Mouse (Mus musculus) heart, embryonic 13.5 days (tissue): ENCODE results near the gene St3gal3. TPM values are rescaled to one million over a fixed set of nuclear protein-coding genes. Genes with fewer than 3 reads are reported as not detected.

ENCODE experiments used
- ATAC-seq: fragments of 200-750 bp; cut with Nextera tagmentation; 2 replicates; pipeline ENCODE4 v1.8.0; 2017; ENCODE audit warnings: moderate TSS enrichment; ENCODE audit not compliant: insufficient number of reproducible peaks, low FRiP score, low TSS enrichment; ENCODE audit errors: extremely low read depth
- H3K27ac ChIP-seq: fragments of 300-500 bp; sonication (generic); replicated peaks from 2 replicates; pipeline ENCODE4 v1.5.1; 2015; ENCODE audit warnings: moderate library complexity, mild to moderate bottlenecking, inconsistent platforms
- H3K27me3 ChIP-seq: fragments of 300-500 bp; sonication (generic); replicated peaks from 2 replicates; pipeline ENCODE4 v1.6.1; 2015; ENCODE audit warnings: mild to moderate bottlenecking, inconsistent platforms
- H3K36me3 ChIP-seq: fragments of 300-500 bp; sonication (generic); 2 replicates; pipeline ENCODE4 v1.6.1; 2015; ENCODE audit warnings: mild to moderate bottlenecking, inconsistent platforms
- H3K4me1 ChIP-seq: fragments of 300-500 bp; sonication (generic); 2 replicates; pipeline ENCODE4 v1.6.1; 2015; ENCODE audit warnings: inconsistent platforms
- H3K4me2 ChIP-seq: fragments of 300-500 bp; sonication (generic); 2 replicates; pipeline ENCODE4 v1.6.1; 2015; ENCODE audit warnings: inconsistent platforms, mild to moderate bottlenecking, moderate library complexity
- H3K4me3 ChIP-seq: fragments of 300-500 bp; sonication (generic); 2 replicates; pipeline ENCODE4 v1.5.1; 2015; ENCODE audit warnings: moderate library complexity, mild to moderate bottlenecking, inconsistent platforms
- H3K9ac ChIP-seq: fragments of 300-500 bp; sonication (generic); 2 replicates; pipeline ENCODE4 v1.6.1; 2015; ENCODE audit warnings: inconsistent platforms, mild to moderate bottlenecking, moderate library complexity
- H3K9me3 ChIP-seq: fragments of 300-500 bp; sonication (generic); 2 replicates; pipeline ENCODE4 v1.6.1; 2016; ENCODE audit warnings: inconsistent platforms
- WGBS: fragments of 180-500 bp; shearing (Covaris S2); methylation state at CpG from one replicate; pipeline ENCODE4 v1.1.7; 2015; ENCODE audit warnings: mixed read lengths; 5-methylcytosine and 5-hydroxymethylcytosine counted together
- polyA plus RNA-seq: library from polyadenylated mRNA; unstranded; fragments of >200 nt; fragmentation: Nextera tagmentation; extraction: Ambion mirVana; gene quantifications from 2 replicates; pipeline ENCODE4 v1.2.1, GENCODE M21; 2015

The St3gal3 gene
- polyA plus RNA-seq, 1 experiment from 2014 or later: 7.0 TPM

DNA sequence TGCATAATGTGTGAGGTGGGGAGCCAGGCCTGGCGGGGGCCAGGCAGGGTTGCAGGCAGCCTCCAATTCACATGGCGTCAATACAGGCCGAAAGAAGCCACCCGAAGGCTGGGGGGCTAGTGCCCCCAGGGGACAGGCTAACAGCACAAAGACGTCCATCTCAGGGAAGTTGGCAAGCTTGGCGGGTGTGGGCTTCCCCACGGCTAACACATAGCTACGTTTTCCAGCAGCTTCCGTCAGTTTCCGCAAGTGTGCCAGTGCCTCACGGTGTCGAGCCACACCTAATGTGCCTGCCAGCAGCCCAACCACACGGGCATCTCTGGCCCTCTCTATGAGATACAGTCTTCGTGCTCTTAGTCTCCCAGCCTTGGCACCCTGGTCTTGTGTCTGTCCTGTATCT is 244.7 kb downstream of the St3gal3 start:
- WGBS: 83% methylated on average over 14 of the region's 14 CpGs
- Histone ChIP-seq H3K9me3 (no peaks in the 10 kb centered on the region), H3K4me1 (peaks cover 24% of the 10 kb centered on the region), H3K9ac (no peak overlapping the region), H3K27ac (no peak overlapping the region), H3K4me3 (no peak overlapping the region), H3K27me3 (no peaks in the 10 kb centered on the region), H3K4me2 (no peak overlapping the region), H3K36me3 (peaks cover 39% of the 10 kb centered on the region)
- no peak for ATAC-seq

DNA sequence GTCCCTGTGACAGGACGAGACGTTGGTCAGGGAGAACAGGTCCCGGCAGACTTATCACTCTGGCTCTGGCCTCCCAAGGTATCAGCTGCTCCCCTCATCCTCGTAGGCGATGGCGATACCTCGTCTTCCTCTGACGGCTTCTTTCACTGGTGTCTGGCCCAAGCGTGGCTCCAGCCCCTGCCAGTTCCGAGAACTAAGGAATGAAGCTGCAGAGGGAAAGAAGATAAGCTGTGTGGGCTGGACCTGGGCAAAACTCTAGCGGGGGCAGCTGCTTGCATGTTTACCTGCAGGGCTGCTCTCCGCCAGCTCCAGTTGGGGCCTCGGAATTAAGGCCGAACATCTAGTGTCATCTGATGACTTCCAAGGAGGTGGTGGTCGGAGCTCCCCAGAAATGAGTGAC is 245.2 kb downstream of the St3gal3 start:
- Histone ChIP-seq H3K9me3 (no peaks in the 10 kb centered on the region), H3K27ac (no peak overlapping the region), H3K4me1 (peaks cover 24% of the 10 kb centered on the region), H3K9ac (no peak overlapping the region), H3K27me3 (no peaks in the 10 kb centered on the region), H3K4me2 (no peak overlapping the region), H3K36me3 (peaks cover 39% of the 10 kb centered on the region), H3K4me3 (no peak overlapping the region)
- WGBS: 79% methylated on average over 15 of the region's 15 CpGs
- no peak for ATAC-seq

DNA sequence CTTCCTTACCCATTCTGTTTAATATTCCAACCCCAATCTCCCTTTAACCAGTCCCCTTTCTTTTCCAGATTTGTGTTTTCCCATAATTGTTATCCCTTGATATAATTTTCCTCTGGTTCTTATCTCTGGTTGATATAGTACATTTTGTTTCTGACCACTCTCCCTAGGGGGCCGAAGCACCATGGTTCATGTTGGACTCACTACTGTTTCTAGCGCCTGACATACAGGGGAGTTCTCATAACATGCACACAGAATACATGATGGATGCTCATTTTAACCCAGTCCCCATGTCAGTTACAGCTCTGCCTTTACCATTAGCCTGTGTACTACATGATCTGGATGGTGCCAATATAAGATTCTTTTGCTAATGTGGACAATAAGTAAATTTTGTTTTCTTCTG is 246.8 kb downstream of the St3gal3 start:
- Histone ChIP-seq H3K9ac (peak overlapping the region; percentile 97; the same call in 1 of the 2 replicates), H3K4me3 (peak overlapping the region; percentile 99), H3K9me3 (no peaks in the 10 kb centered on the region), H3K36me3 (peaks cover 37% of the 10 kb centered on the region), H3K4me2 (peak overlapping the region; percentile 87), H3K27ac (no peak overlapping the region), H3K4me1 (peaks cover 33% of the 10 kb centered on the region), H3K27me3 (no peaks in the 10 kb centered on the region)
- no peak for ATAC-seq
- WGBS: 73% methylated on average over 2 of the region's 2 CpGs

DNA sequence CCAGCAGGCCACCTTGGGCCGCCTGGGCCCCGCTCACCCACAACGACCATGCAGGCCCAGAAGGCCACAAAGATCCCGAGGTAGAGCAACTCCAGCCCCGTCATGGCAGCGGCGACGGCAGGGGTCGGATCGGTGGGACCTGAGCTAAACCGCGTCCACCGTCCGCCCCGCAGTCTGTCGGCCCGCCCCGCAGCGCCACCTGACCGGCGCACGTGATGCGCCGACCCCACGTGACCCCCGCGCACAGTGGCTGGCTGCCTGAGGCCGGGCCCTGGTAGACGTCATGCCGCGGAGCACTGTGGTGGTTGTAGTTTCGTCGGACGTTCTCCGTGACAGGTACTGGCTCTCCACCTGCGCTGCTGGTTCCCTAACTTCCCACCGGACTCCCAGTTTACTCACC is 247.6 kb downstream of the St3gal3 start, which contains the start of gene Atp6v0b:
TSS of gene Atp6v0b (minus strand) at position 201 of the 400 bp plus-strand sequence.
- Histone ChIP-seq H3K4me2 (peak within 1 kb of the TSS; percentile 87), H3K4me3 (peak within 1 kb of the TSS; percentile 99), H3K27me3 (no peaks in the 10 kb centered on the region), H3K9me3 (no peaks in the 10 kb centered on the region), H3K4me1 (peaks cover 37% of the 10 kb centered on the region), H3K36me3 (peaks cover 37% of the 10 kb centered on the region), H3K27ac (peak within 1 kb of the TSS; percentile 59), H3K9ac (peak within 1 kb of the TSS; percentile 97)
- ATAC-seq: peak; percentile 83
- WGBS: under 1% methylated on average over 37 of the region's 37 CpGs

DNA sequence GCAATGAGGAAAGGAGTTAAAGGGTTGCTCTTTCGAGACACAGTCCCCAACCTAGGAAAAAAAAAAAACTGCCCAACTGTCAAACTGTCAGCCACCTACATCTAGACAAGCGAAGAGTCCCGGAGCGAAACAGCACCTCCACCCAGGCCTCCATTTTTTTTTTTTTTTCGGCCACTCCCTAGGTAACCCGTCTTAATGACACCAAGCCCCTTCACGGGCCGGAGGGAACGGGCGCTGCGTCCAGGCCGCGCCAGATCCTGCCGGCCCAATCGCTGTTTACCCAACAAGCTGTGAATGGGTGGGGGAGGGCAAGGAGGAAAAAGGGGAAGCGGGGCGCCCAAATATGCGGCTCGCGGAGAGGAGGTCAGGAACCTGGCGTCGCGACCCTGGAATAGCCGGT is 248.1 kb downstream of the St3gal3 start:
- no peaks in the 10 kb centered on the region for H3K9me3 ChIP-seq
- WGBS: 3% methylated on average over 24 of the region's 24 CpGs
- H3K27ac ChIP-seq: peak overlapping the region; percentile 59
- 0 out of 2 replicates have a peak, but pooled peaks have one; percentile 2 for ATAC-seq
- peak overlapping the region; percentile 87 for H3K4me2 ChIP-seq
- H3K9ac ChIP-seq: peak overlapping the region; percentile 97
- H3K27me3 ChIP-seq: no peaks in the 10 kb centered on the region
- H3K36me3 ChIP-seq: peaks cover 37% of the 10 kb centered on the region
- H3K4me3 ChIP-seq: peak overlapping the region; percentile 99
- H3K4me1 ChIP-seq: peaks cover 37% of the 10 kb centered on the region

DNA sequence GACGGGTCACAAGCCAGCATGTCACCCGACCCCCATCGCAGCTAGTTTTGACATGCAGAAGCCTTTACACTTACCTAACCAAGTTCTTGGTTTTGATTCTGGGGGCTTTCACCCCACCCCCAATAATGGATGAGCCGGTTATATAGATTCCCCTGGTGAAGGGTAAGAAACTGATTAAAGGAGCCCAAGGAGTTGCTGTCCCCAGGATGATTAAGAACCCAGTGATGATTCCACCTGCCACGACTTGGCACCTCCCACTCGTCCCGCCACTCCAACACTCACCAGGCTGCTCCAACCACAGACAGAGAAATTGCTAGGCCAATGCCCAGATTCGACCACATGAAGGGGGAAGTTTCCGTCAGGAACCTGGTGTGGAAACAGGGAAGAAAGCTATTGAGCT is 248.7 kb downstream of the St3gal3 start:
- no peaks in the 10 kb centered on the region for H3K9me3 ChIP-seq
- H3K27ac ChIP-seq: no peak overlapping the region
- peak overlapping the region; percentile 99 for H3K4me3 ChIP-seq
- ATAC-seq: no peak
- H3K36me3 ChIP-seq: peaks cover 38% of the 10 kb centered on the region
- peaks cover 33% of the 10 kb centered on the region for H3K4me1 ChIP-seq
- peak overlapping the region; percentile 87 for H3K4me2 ChIP-seq
- no peaks in the 10 kb centered on the region; the same call in 1 of the 2 replicates for H3K27me3 ChIP-seq
- H3K9ac ChIP-seq: peak overlapping the region; percentile 97
- WGBS: 74% methylated on average over 9 of the region's 9 CpGs

DNA sequence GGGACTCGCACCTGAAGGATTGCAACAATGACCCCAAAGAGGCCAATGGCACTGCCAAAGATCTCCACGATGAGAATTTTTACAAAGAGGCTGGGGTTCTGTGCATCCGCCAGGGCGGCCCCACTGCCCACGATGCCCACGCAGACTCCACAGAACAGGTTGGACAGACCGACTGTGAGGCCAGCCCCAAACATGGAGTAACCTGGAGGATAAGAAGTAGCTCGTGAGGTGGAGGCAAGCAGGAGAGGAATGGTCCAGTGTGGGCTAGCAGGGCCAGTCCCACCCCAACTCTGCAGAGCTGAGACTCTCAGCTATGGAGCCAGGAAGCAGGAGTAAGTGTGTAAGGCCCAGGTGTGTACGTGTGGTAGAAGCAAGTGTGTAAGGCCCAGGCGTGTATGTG is 249.6 kb downstream of the St3gal3 start:
- peak overlapping the region; percentile 99; the same call in 1 of the 2 replicates for H3K4me3 ChIP-seq
- H3K9me3 ChIP-seq: no peaks in the 10 kb centered on the region
- H3K27ac ChIP-seq: no peak overlapping the region
- WGBS: 91% methylated on average over 10 of the region's 10 CpGs
- ATAC-seq: no peak
- H3K9ac ChIP-seq: no peak overlapping the region
- peak overlapping the region; percentile 87; the same call in 1 of the 2 replicates for H3K4me2 ChIP-seq
- H3K4me1 ChIP-seq: peaks cover 30% of the 10 kb centered on the region
- no peaks in the 10 kb centered on the region; the same call in 1 of the 2 replicates for H3K27me3 ChIP-seq
- peaks cover 43% of the 10 kb centered on the region for H3K36me3 ChIP-seq

DNA sequence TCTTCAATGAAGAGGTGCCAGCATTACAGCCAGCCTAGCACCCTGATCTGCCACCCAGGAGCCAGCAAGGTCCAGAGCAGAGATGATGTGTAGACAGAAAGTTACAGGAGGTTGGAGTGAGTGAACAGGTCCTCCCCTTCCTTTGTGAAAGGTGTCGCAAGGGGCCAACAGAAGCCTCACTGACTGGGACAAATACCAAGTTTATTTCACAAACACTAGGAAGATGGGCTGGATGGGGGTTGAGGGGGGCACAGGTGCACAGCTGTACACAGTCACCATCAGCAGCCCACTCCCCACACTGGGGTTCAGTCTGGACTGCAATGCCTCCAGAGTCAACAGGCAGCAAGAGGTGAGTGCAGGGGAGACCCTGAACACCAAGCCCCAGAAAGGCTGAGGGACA is 250.6 kb downstream of the St3gal3 start:
- Histone ChIP-seq H3K9ac (peak overlapping the region; percentile 94; the same call in 1 of the 2 replicates), H3K9me3 (no peaks in the 10 kb centered on the region), H3K4me2 (peak overlapping the region; percentile 88), H3K36me3 (peaks cover 34% of the 10 kb centered on the region), H3K27me3 (no peaks in the 10 kb centered on the region; the same call in 1 of the 2 replicates), H3K27ac (no peak overlapping the region), H3K4me1 (peaks cover 30% of the 10 kb centered on the region), H3K4me3 (peak overlapping the region; percentile 99)
- 100% methylated on average over 1 of the region's 1 CpGs for WGBS
- ATAC-seq: no peak

DNA sequence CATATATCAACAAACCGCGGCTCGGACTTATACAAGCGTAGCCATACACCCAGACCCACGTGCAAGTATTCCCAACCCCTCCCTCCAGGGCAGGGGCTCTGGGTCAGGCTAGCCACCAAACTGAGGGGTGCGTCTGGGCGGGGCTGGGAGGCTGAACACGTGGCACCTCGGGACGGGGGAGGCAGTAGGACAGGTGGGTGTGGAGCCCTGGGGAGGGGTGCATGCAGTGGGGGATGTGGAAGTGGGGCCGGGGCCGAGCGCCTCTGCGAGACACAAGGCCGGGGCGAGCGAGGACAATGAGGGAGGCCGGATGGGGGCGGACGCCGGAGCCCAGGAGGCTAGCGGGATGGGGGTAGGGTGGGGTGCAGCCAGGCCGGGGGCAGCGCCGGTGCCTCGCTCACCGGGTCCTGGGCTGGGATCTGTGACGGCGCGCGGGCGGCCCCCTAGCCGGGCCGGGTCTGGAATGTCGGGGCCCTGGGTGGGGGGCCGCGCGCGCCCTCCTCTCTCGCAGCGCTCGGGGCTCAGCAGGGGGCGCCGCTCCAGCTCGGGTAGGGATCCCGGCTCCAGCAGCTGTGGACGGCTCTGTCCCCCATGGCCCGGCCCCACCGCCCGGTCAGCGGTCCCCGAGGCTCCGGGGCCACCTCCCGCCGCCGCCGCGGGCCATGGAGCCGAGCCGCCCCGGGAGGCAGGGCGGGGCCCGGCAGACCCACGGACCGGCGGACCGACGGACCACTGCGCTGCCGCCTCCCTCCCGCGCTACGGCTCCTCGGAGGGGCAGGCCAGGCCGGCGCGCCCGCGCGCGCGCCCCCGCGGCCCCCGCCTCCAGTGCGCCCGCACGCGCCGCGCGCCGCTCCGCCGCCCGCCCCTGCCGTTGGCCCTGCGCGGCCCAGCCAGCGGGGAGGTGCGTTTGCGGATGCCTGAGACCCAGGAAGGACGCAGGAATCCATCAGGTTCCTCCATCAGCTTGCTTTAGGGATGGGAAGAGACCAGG is 251.7 kb downstream of the St3gal3 start, which contains the start of gene B4galt2:
TSS of gene B4galt2 (minus strand) at position 787 of the 991 bp plus-strand sequence.
- H3K9me3 ChIP-seq: no peaks in the 10 kb centered on the region
- H3K27ac ChIP-seq: peak within 1 kb of the TSS; percentile 66
- H3K4me3 ChIP-seq: peak within 1 kb of the TSS; percentile 99
- WGBS: under 1% methylated on average over 81 of the region's 103 CpGs
- peak within 1 kb of the TSS; percentile 94 for H3K9ac ChIP-seq
- peak within 1 kb of the TSS; percentile 88 for H3K4me2 ChIP-seq
- ATAC-seq: peak; percentile 30
- H3K36me3 ChIP-seq: peaks cover 38% of the 10 kb centered on the region
- H3K4me1 ChIP-seq: peaks cover 35% of the 10 kb centered on the region
- H3K27me3 ChIP-seq: no peaks in the 10 kb centered on the region; the same call in 1 of the 2 replicates
